In genomic region chr8:115428528-115429290, GRCm38 (mm10) we compare ENCODE assay signal across 13 mouse cellular contexts.
DNase-seq lines count a peak whose midpoint lies in the region; ATAC-seq lines count a peak whose summit lies in the region.
"Had no signal": no experiment of that assay in that cellular context is flagged by ENCODE, and none has a peak within 500 bp of the region (broad histone marks: within the 10 kb centered on the region; RNA-seq: fewer than 3 reads in every experiment).

No protein-coding gene starts in this region.

- ATAC-seq in forebrain, embryonic 14.5 days, result peak; percentile 83
- no peak for ATAC-seq in forebrain, embryonic 12.5 days (ENCODE audit: low FRiP score)
- ATAC-seq in neural tube, embryonic 13.5 days (ENCODE audit: low read depth), result no peak
- ATAC-seq in embryonic facial prominence, embryonic 15.5 days (ENCODE audit: insufficient number of reproducible peaks, low FRiP score, low TSS enrichment, low read depth), result no peak
- ATAC-seq: intestine, postnatal 0 days had no signal

- 37% methylated on average over 15 of the region's 15 CpGs for WGBS in forebrain, embryonic 14.5 days
- 69% methylated on average over 15 of the region's 15 CpGs for WGBS in forebrain, embryonic 12.5 days
- WGBS in neural tube, embryonic 13.5 days, result 70% methylated on average over 15 of the region's 15 CpGs
- WGBS in embryonic facial prominence, embryonic 15.5 days, result 35% methylated on average over 15 of the region's 15 CpGs

- no peak overlapping the region for H3K4me2 ChIP-seq in forebrain, embryonic 14.5 days (ENCODE audit: low read length)
- H3K4me2 ChIP-seq in forebrain, embryonic 12.5 days, result no peak overlapping the region
- H3K4me2 ChIP-seq in neural tube, embryonic 13.5 days, result no peak overlapping the region
- no peak overlapping the region for H3K4me2 ChIP-seq in embryonic facial prominence, embryonic 15.5 days (replicated peaks)

- no peak overlapping the region for H3K9ac ChIP-seq in forebrain, embryonic 14.5 days (ENCODE audit: low read length)
- H3K9ac ChIP-seq in forebrain, embryonic 12.5 days, result no peak overlapping the region
- H3K9ac ChIP-seq in neural tube, embryonic 13.5 days, result no peak overlapping the region
- H3K9ac ChIP-seq in embryonic facial prominence, embryonic 15.5 days, result no peak overlapping the region

- DNase-seq in forebrain, embryonic 14.5 days (ENCODE audit: low spot score), result peak; percentile 91
- DNase-seq in neural tube, embryonic 10.5 days (ENCODE audit: extremely low spot score, low spot score), result no peak
- DNase-seq in layer of hippocampus, postnatal 14 days (ENCODE audit: low spot score in 2 of 2), result peak; percentile 67 to 91
- DNase-seq in urinary bladder, postnatal 36 days (ENCODE audit: low spot score in 2 of 2), result no peak
- no peak for DNase-seq in left cerebral cortex, adult 11 months (ENCODE audit: low spot score)
- DNase-seq: embryo, embryonic 11 days; gastrocnemius, postnatal 25 days; kidney, postnatal 4 days had no signal

- no peak overlapping the region for H3K27ac ChIP-seq in forebrain, embryonic 14.5 days (ENCODE audit: low read depth, low read length)
- no peak overlapping the region for H3K27ac ChIP-seq in forebrain, embryonic 12.5 days
- peak overlapping the region; percentile 23; the same call in 1 of the 2 replicates for H3K27ac ChIP-seq in neural tube, embryonic 13.5 days (replicated peaks)
- peak overlapping the region; percentile 58 for H3K27ac ChIP-seq in embryonic facial prominence, embryonic 15.5 days (replicated peaks)

- H3K4me3 ChIP-seq in forebrain, embryonic 14.5 days (ENCODE audit: low read depth, low read length), result no peak overlapping the region
- no peak overlapping the region for H3K4me3 ChIP-seq in forebrain, embryonic 12.5 days (replicated peaks)
- H3K4me3 ChIP-seq in neural tube, embryonic 13.5 days, result no peak overlapping the region
- no peak overlapping the region for H3K4me3 ChIP-seq in embryonic facial prominence, embryonic 15.5 days (replicated peaks)
- H3K4me3 ChIP-seq: myocyte had no signal

- H3K36me3 ChIP-seq in forebrain, embryonic 14.5 days (ENCODE audit: control insufficient read depth, insufficient read depth, low read length), result no peaks in the 10 kb centered on the region
- no peaks in the 10 kb centered on the region for H3K36me3 ChIP-seq in forebrain, embryonic 12.5 days (replicated peaks)
- H3K36me3 ChIP-seq in neural tube, embryonic 13.5 days, result no peaks in the 10 kb centered on the region
- H3K36me3 ChIP-seq in embryonic facial prominence, embryonic 15.5 days, result no peaks in the 10 kb centered on the region

- H3K9me3 ChIP-seq in forebrain, embryonic 14.5 days (replicated peaks; ENCODE audit: control insufficient read depth, low read length), result no peaks in the 10 kb centered on the region
- no peaks in the 10 kb centered on the region for H3K9me3 ChIP-seq in forebrain, embryonic 12.5 days
- H3K9me3 ChIP-seq in neural tube, embryonic 13.5 days, result no peaks in the 10 kb centered on the region
- no peaks in the 10 kb centered on the region for H3K9me3 ChIP-seq in embryonic facial prominence, embryonic 15.5 days (replicated peaks)

- H3K4me1 ChIP-seq in forebrain, embryonic 14.5 days (ENCODE audit: control insufficient read depth, insufficient read depth, low read length), result peaks cover 12% of the 10 kb centered on the region
- H3K4me1 ChIP-seq in forebrain, embryonic 12.5 days, result peaks cover 13% of the 10 kb centered on the region
- H3K4me1 ChIP-seq in neural tube, embryonic 13.5 days (replicated peaks), result peaks cover 14% of the 10 kb centered on the region
- peaks cover 25% of the 10 kb centered on the region for H3K4me1 ChIP-seq in embryonic facial prominence, embryonic 15.5 days

- no peaks in the 10 kb centered on the region for H3K27me3 ChIP-seq in forebrain, embryonic 14.5 days (replicated peaks; ENCODE audit: control insufficient read depth, insufficient read depth, low read length)
- H3K27me3 ChIP-seq in forebrain, embryonic 12.5 days, result peaks cover 23% of the 10 kb centered on the region; the same call in 1 of the 2 replicates
- H3K27me3 ChIP-seq in neural tube, embryonic 13.5 days, result peaks cover 4% of the 10 kb centered on the region; the same call in 1 of the 2 replicates
- 0 out of 2 replicates have a peak, but pooled peaks cover 7% of the 10 kb centered on the region for H3K27me3 ChIP-seq in embryonic facial prominence, embryonic 15.5 days

Comparison
In these comparisons a context has a peak if more than half of its experiments do, and no peak if none do; other contexts are left out.
1. DNase-seq: peak in forebrain, embryonic 14.5 days (single experiment) and layer of hippocampus, postnatal 14 days (2 of 2); none in neural tube, embryonic 10.5 days (single experiment), urinary bladder, postnatal 36 days (0 of 2) and left cerebral cortex, adult 11 months (single experiment).
2. H3K27ac ChIP-seq: peak in neural tube, embryonic 13.5 days (single experiment) and embryonic facial prominence, embryonic 15.5 days (single experiment); none in forebrain, embryonic 14.5 days (single experiment) and forebrain, embryonic 12.5 days (single experiment).